Mouse (Mus musculus) liver, postnatal 0 days (tissue): ENCODE measurements at regions not wholly inside any gene's neighbourhood (a gene's known extent, or its start where the extent isn't known, plus 50 kb on each side); places are given as distances from the start of the nearest gene placed in this dataset.

Experiments
- ATAC-seq: fragments of 200-750 bp; cut with Nextera tagmentation; 2 replicates; pipeline ENCODE4 v1.8.0; 2017; ENCODE audit warnings: mild to moderate bottlenecking, moderate library complexity
- DNase-seq: peaks from one replicate; pipeline ENCODE4 v3.0.0-alpha.2; 2016
- H3K27ac ChIP-seq: fragments of 300-500 bp; sonication (generic); 2 replicates; pipeline ENCODE4 v1.5.1; 2014; ENCODE audit warnings: antibody characterized with exemption, moderate library complexity, mild to moderate bottlenecking, low read depth
- H3K27me3 ChIP-seq: fragments of 300-500 bp; sonication (generic); 2 replicates; pipeline ENCODE4 v1.6.1; 2014; ENCODE audit warnings: low read length, control low read depth, mixed read lengths; ENCODE audit not compliant: insufficient read depth
- H3K36me3 ChIP-seq: fragments of 300-500 bp; sonication (generic); replicated peaks from 2 replicates; pipeline ENCODE4 v1.6.1; 2014; ENCODE audit warnings: mild to moderate bottlenecking, control low read depth, low read length, moderate library complexity, mixed read lengths; ENCODE audit not compliant: insufficient read depth
- H3K4me1 ChIP-seq: fragments of 300-500 bp; sonication (generic); 2 replicates; pipeline ENCODE4 v1.6.1; 2014; ENCODE audit warnings: antibody characterized with exemption, mild to moderate bottlenecking, control low read depth; ENCODE audit not compliant: insufficient read depth
- H3K4me2 ChIP-seq: fragments of 300-500 bp; sonication (generic); 2 replicates; pipeline ENCODE4 v1.6.1; 2014; ENCODE audit warnings: low read depth, mild to moderate bottlenecking, low read length, moderate library complexity, mixed read lengths
- H3K4me3 ChIP-seq: fragments of 300-500 bp; sonication (generic); 2 replicates; pipeline ENCODE4 v1.5.1; 2014; ENCODE audit warnings: low read depth, low read length
- H3K9ac ChIP-seq: fragments of 300-500 bp; sonication (generic); replicated peaks from 2 replicates; pipeline ENCODE4 v1.6.1; 2014; ENCODE audit warnings: mild to moderate bottlenecking, moderate library complexity
- H3K9me3 ChIP-seq: fragments of 300-500 bp; sonication (generic); 2 replicates; pipeline ENCODE4 v1.6.1; 2016; ENCODE audit warnings: mild to moderate bottlenecking, control low read depth, low read length, mixed read lengths
- CTCF ChIP-seq: sonication (generic); IDR thresholded peaks from 2 replicates; pipeline ENCODE4 v1.5.1; 2016; ENCODE audit warnings: antibody characterized with exemption, low read depth
- EP300 ChIP-seq: IDR thresholded peaks from 2 replicates; pipeline ENCODE4 v1.6.1; 2016; ENCODE audit warnings: antibody characterized with exemption, low read depth, mild to moderate bottlenecking
- WGBS: fragments of 180-500 bp; shearing (Covaris S2); extraction: QIAGEN DNeasy Blood & Tissue Kit; methylation state at CpG from one replicate; pipeline ENCODE4 v1.1.7; 2014; ENCODE audit not compliant: insufficient replicate concordance; 5-methylcytosine and 5-hydroxymethylcytosine counted together

DNA sequence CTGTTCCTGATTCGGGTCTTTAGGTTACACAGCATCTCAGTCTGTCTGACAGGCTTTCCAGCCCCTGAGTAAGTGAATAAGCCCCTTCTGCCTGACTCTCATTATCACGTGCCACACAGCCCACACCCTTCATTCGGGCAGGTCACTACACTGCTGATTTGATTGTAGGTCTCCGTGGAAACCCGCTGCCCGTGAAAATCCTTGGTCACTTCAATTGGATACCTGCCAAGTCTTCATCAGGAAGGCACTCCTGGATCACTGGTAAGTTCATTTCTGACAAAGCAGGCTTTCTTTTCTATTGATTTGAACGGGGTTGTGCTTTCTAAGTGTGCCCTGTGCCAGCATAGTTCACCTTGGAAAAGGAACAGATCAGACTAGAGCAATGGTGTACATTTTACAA is 158.2 kb upstream of the Fmo9 start:
- H3K4me3 ChIP-seq = no peak overlapping the region
- H3K9me3 ChIP-seq = no peaks in the 10 kb centered on the region
- no peaks in the 10 kb centered on the region for H3K36me3 ChIP-seq
- H3K9ac ChIP-seq = no peak overlapping the region
- no peak overlapping the region for H3K27ac ChIP-seq
- no peaks in the 10 kb centered on the region for H3K4me1 ChIP-seq
- H3K4me2 ChIP-seq = no peak overlapping the region
- DNase-seq (no peak), ATAC-seq (no peak)
- TF ChIP-seq EP300 (no peak), CTCF (no peak)
- no peaks in the 10 kb centered on the region for H3K27me3 ChIP-seq
- 66% methylated on average over 7 of the region's 7 CpGs for WGBS

DNA sequence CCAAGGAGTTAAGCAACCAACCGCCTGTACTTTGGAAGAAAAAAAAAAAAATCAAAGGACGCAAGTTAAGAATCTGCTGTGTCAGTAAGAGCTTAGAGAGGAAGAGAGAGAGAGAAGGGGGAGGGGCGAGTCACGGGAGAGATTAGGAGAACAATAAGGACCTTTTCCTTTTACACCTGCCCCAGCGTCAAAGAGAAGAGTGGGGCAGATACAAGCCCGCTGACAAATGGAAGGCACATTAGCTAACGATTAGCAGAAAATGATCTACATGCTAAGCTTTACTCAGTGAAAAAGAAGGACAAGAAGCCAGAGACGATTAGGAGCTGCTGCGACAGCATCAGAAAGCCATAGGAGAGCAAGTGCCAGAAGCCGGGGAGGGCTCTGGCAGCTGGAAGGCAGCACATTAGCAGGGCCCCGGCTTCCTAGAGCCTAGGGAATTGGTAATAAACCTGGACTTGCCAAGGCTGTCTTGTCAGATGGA is 157.8 kb upstream of the Fam78b start:
- H3K27ac ChIP-seq = no peak overlapping the region
- H3K4me3 ChIP-seq = no peak overlapping the region
- ATAC-seq = no peak
- peak overlapping the region; percentile 18; the same call in 1 of the 2 replicates for H3K4me2 ChIP-seq
- H3K9ac ChIP-seq = no peak overlapping the region
- H3K27me3 ChIP-seq = no peaks in the 10 kb centered on the region
- 7% methylated on average over 11 of the region's 11 CpGs for WGBS
- no peaks in the 10 kb centered on the region for H3K9me3 ChIP-seq
- no peak for DNase-seq
- H3K36me3 ChIP-seq = no peaks in the 10 kb centered on the region
- no peak for TF ChIP-seq EP300
- H3K4me1 ChIP-seq = no peaks in the 10 kb centered on the region

DNA sequence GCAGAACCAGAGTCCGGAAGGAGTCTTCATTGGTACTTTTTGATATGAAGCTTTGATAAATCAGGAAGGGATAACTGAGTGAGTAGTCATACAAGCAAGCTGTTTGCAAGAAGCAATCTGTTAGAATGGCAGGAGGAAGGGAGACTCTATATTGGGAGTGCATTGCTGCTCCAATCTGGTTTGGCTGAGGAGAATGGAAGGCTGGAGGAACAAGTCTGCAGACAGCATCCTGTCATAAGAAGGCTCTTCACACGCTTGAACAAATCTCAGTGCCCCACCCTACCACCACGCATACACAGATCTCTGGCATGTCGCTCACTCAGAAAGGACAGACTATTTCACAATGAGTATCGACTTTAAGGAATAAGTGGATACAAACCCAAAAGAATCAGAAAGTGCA is 154.7 kb upstream of the Fam78b start:
- ATAC-seq = no peak
- Histone ChIP-seq H3K27ac (no peak overlapping the region), H3K4me1 (no peaks in the 10 kb centered on the region), H3K9me3 (no peaks in the 10 kb centered on the region), H3K4me2 (no peak overlapping the region), H3K36me3 (no peaks in the 10 kb centered on the region), H3K9ac (no peak overlapping the region), H3K4me3 (no peak overlapping the region), H3K27me3 (no peaks in the 10 kb centered on the region)
- TF ChIP-seq EP300 = no peak
- TF ChIP-seq CTCF = no peak
- no peak for DNase-seq
- 77% methylated on average over 5 of the region's 5 CpGs for WGBS

GRCm38 (mm10) chr1:166847233-166847632 is 154.0 kb upstream of the Fam78b start:
- WGBS = 80% methylated on average over 6 of the region's 6 CpGs
- Histone ChIP-seq H3K4me1 (no peaks in the 10 kb centered on the region), H3K9ac (no peak overlapping the region), H3K27ac (no peak overlapping the region), H3K4me2 (no peak overlapping the region), H3K27me3 (no peaks in the 10 kb centered on the region), H3K4me3 (no peak overlapping the region), H3K36me3 (no peaks in the 10 kb centered on the region), H3K9me3 (no peaks in the 10 kb centered on the region)
- TF ChIP-seq CTCF (no peak), EP300 (no peak)
- no peak for ATAC-seq
- no peak for DNase-seq

DNA sequence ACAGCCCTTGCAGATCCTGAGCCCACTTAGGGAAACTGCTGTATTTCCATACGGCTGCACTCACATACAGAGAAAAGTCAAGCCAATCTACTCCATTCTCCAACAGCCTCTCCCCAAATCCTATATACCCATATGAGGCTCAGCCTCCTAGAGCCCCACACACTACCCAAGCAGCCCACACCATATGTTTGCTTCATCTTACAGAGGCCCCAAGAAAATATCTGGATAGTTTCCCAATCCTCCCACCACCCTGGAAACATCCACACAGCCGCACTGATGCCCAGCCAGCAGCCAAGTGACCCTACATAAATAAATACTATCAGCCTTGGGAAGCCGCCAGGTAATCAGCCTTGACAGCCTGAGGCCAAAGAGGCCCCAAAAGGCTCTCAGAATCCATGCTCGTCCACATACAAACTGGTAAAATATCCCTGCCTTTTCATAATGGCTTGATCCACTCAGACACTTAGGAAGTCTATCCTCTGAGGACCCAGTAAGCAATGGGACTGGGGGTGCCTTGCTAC is 153.1 kb upstream of the Fam78b start:
- no peak for TF ChIP-seq EP300
- no peak for TF ChIP-seq CTCF
- ATAC-seq = no peak
- no peak for DNase-seq

DNA sequence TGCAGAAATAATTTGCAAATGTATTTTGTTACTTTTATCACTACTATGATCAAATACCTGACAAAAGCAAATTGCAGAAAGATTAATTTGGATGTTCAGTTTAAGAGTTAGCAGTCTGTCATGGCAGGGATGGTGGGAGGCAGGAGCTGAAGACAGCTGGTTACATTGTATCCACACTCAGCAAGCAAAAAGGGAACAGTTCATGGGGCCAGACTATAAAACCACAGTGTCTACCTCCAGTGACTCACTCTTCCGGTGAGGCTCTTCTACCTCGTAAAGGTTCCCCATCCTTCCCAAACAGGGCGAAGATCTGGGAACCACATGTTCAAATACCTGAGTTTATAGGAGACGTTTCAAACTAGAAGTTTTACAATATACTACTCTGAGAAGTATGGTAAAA is 145.2 kb upstream of the Fam78b start:
- no peaks in the 10 kb centered on the region for H3K4me1 ChIP-seq
- no peak overlapping the region for H3K9ac ChIP-seq
- TF ChIP-seq EP300 = no peak
- H3K9me3 ChIP-seq = no peaks in the 10 kb centered on the region
- ATAC-seq (no peak), DNase-seq (no peak)
- WGBS = 47% methylated on average over 4 of the region's 4 CpGs
- no peak overlapping the region for H3K4me2 ChIP-seq
- H3K27ac ChIP-seq = no peak overlapping the region
- no peaks in the 10 kb centered on the region for H3K27me3 ChIP-seq
- H3K4me3 ChIP-seq = no peak overlapping the region
- no peaks in the 10 kb centered on the region for H3K36me3 ChIP-seq

More for the DNA sequence above, 153.1 kb upstream of the Fam78b start:
- WGBS = 62% methylated on average over 4 of the region's 4 CpGs
- Histone ChIP-seq H3K9me3 (no peaks in the 10 kb centered on the region), H3K4me3 (no peak overlapping the region), H3K9ac (no peak overlapping the region), H3K27me3 (no peaks in the 10 kb centered on the region), H3K27ac (no peak overlapping the region), H3K4me2 (no peak overlapping the region), H3K4me1 (no peaks in the 10 kb centered on the region), H3K36me3 (no peaks in the 10 kb centered on the region)

DNA sequence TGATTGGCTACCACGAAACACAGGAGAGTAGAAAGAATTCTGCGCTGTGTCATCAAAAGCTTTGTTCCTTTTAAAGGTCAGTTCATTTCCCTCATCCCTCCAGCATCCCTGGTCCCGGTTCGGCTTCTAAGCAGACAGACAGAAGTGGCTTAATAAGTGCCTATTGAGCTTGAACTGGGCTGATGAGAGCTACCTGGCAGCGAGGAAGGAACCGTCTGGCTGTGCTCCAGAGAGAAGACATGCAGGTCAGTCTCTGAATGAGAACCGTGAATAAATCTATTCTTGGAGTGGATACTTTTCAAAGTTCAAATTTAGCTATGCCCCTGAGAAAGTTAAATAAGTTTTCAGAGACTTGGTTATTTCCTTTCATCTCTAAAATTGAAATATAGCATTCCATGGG is 135.0 kb upstream of the Fam78b start:
- WGBS = 75% methylated on average over 7 of the region's 7 CpGs
- ATAC-seq (no peak), DNase-seq (no peak)
- Histone ChIP-seq H3K4me2 (no peak overlapping the region), H3K27ac (no peak overlapping the region), H3K9ac (no peak overlapping the region), H3K4me1 (no peaks in the 10 kb centered on the region), H3K36me3 (no peaks in the 10 kb centered on the region), H3K4me3 (no peak overlapping the region), H3K27me3 (no peaks in the 10 kb centered on the region), H3K9me3 (no peaks in the 10 kb centered on the region)
- no peak for TF ChIP-seq CTCF
- no peak for TF ChIP-seq EP300
